Comparison of ENCODE assay signal across 19 mouse cellular contexts in genomic region chr9:57723796-57724195, GRCm38 (mm10). TPM values are rescaled to one million over a fixed set of nuclear protein-coding genes. Genes with fewer than 3 reads are reported as not detected.
DNase-seq lines count a peak whose midpoint lies in the region; ATAC-seq and TF ChIP-seq lines count a peak whose summit lies in the region.
"Had no signal": no experiment of that assay in that cellular context is flagged by ENCODE, and none has a peak within 500 bp of the region (broad histone marks: within the 10 kb centered on the region; RNA-seq: fewer than 3 reads in every experiment).

No protein-coding gene starts in this region.

- peaks cover 4% of the 10 kb centered on the region for H3K36me3 ChIP-seq in kidney, adult 2 months (ENCODE audit: control insufficient read depth, insufficient read depth, low read length)
- 0 out of 2 replicates have a peak, but pooled peaks cover 7% of the 10 kb centered on the region for H3K36me3 ChIP-seq in lung, postnatal 0 days (ENCODE audit: insufficient read depth, low read length)
- H3K36me3 ChIP-seq in liver, postnatal 0 days (replicated peaks; ENCODE audit: insufficient read depth, low read length), result peaks cover 35% of the 10 kb centered on the region
- peaks cover 3% of the 10 kb centered on the region; the same call in 1 of the 2 replicates for H3K36me3 ChIP-seq in forebrain, embryonic 11.5 days (ENCODE audit: control insufficient read depth, insufficient read depth, low read length)

- H3K9me3 ChIP-seq in lung, postnatal 0 days (ENCODE audit: low read length), result no peaks in the 10 kb centered on the region
- no peaks in the 10 kb centered on the region for H3K9me3 ChIP-seq in liver, postnatal 0 days (ENCODE audit: low read length)
- no peaks in the 10 kb centered on the region for H3K9me3 ChIP-seq in forebrain, embryonic 11.5 days (ENCODE audit: control insufficient read depth, low read length)
- H3K9me3 ChIP-seq: embryonic facial prominence, embryonic 12.5 days; heart, embryonic 10.5 days; hindbrain, embryonic 15.5 days had no signal

- peaks cover 13% of the 10 kb centered on the region; the same call in 1 of the 2 replicates for H3K4me1 ChIP-seq in kidney, adult 2 months (ENCODE audit: control insufficient read depth, insufficient read depth, low read length)
- peaks cover 14% of the 10 kb centered on the region; the same call in 1 of the 2 replicates for H3K4me1 ChIP-seq in lung, postnatal 0 days (ENCODE audit: insufficient read depth, low read depth, low read length)
- H3K4me1 ChIP-seq in liver, postnatal 0 days (ENCODE audit: insufficient read depth), result peaks cover 20% of the 10 kb centered on the region
- no peaks in the 10 kb centered on the region for H3K4me1 ChIP-seq in forebrain, embryonic 11.5 days (replicated peaks; ENCODE audit: control insufficient read depth, insufficient read depth, low read length)
- H3K4me1 ChIP-seq: embryonic facial prominence, embryonic 12.5 days had no signal

- no peaks in the 10 kb centered on the region for H3K27me3 ChIP-seq in kidney, adult 2 months (replicated peaks; ENCODE audit: control insufficient read depth, insufficient read depth, low read length)
- no peaks in the 10 kb centered on the region for H3K27me3 ChIP-seq in lung, postnatal 0 days (replicated peaks; ENCODE audit: insufficient read depth, low read length)
- no peaks in the 10 kb centered on the region for H3K27me3 ChIP-seq in liver, postnatal 0 days (ENCODE audit: insufficient read depth, low read length)
- no peaks in the 10 kb centered on the region for H3K27me3 ChIP-seq in forebrain, embryonic 11.5 days (ENCODE audit: control insufficient read depth, insufficient read depth, low read length)
- H3K27me3 ChIP-seq: embryonic facial prominence, embryonic 12.5 days; hindbrain, embryonic 15.5 days had no signal

- no peak for ATAC-seq in lung, postnatal 0 days
- peak; percentile 33; the same call in 1 of the 2 replicates for ATAC-seq in liver, postnatal 0 days
- no peak for ATAC-seq in forebrain, embryonic 11.5 days (replicated peaks; ENCODE audit: low FRiP score)

- peak; percentile 70 for DNase-seq in gastrocnemius, adult 2 months
- DNase-seq in gastrocnemius, postnatal 4 days (ENCODE audit: low spot score in 2 of 2), result no peak
- no peak for DNase-seq in kidney, adult 2 months
- no peak for DNase-seq in kidney, postnatal 36 days
- DNase-seq in lung, postnatal 0 days (ENCODE audit: low spot score), result no peak
- no peak for DNase-seq in lung, postnatal 14 days
- DNase-seq in liver, postnatal 0 days, result no peak
- no peak for DNase-seq in forebrain, embryonic 11.5 days (ENCODE audit: low spot score)
- DNase-seq: right cerebral cortex, postnatal 14 days had no signal

- WGBS in kidney, adult 2 months, result 65% methylated on average over 5 of the region's 5 CpGs
- WGBS in lung, postnatal 0 days, result 63% methylated on average over 5 of the region's 5 CpGs
- 68% methylated on average over 5 of the region's 5 CpGs for WGBS in liver, postnatal 0 days (ENCODE audit: insufficient replicate concordance)
- 92% methylated on average over 5 of the region's 5 CpGs for WGBS in forebrain, embryonic 11.5 days

- no peak for TF ChIP-seq EP300 in lung, postnatal 0 days (IDR thresholded peaks at IDR 0.05)
- TF ChIP-seq EP300 in liver, postnatal 0 days (IDR thresholded peaks at IDR 0.05; ENCODE audit: low read depth), result no peak

- intact Hi-C loops in gastrocnemius, adult 2 months (cut with DNase I), result loop anchor here (5.0 kb wide), 1 partner anchor 39 kb away; no protein-coding TSS in a partner anchor

- H3K4me2 ChIP-seq in lung, postnatal 0 days (replicated peaks; ENCODE audit: low read depth, low read length), result no peak overlapping the region
- H3K4me2 ChIP-seq in liver, postnatal 0 days (ENCODE audit: low read depth, low read length), result 0 out of 2 replicates have a peak overlapping the region, but pooled peaks have one; percentile 26
- H3K4me2 ChIP-seq in forebrain, embryonic 11.5 days (ENCODE audit: low read depth, low read length, severe bottlenecking), result no peak overlapping the region
- H3K4me2 ChIP-seq: embryonic facial prominence, embryonic 12.5 days; hindbrain, embryonic 15.5 days had no signal

- no peak for TF ChIP-seq POLR2A in kidney, adult 2 months (IDR thresholded peaks at IDR 0.05; ENCODE audit: low read depth, low read length)

- H3K4me3 ChIP-seq in gastrocnemius, adult 2 months, result peak overlapping the region; percentile 46
- H3K4me3 ChIP-seq in kidney, adult 2 months (ENCODE audit: insufficient read depth, low read depth, low read length), result no peak overlapping the region
- H3K4me3 ChIP-seq in lung, postnatal 0 days (ENCODE audit: low read depth, low read length), result no peak overlapping the region
- H3K4me3 ChIP-seq in liver, postnatal 0 days (ENCODE audit: low read depth, low read length), result no peak overlapping the region
- no peak overlapping the region for H3K4me3 ChIP-seq in forebrain, embryonic 11.5 days (ENCODE audit: low read depth, low read length)
- H3K4me3 ChIP-seq: embryonic facial prominence, embryonic 12.5 days; heart, embryonic 10.5 days; hindbrain, embryonic 15.5 days had no signal

- peak overlapping the region; percentile 90 for H3K27ac ChIP-seq in gastrocnemius, adult 2 months
- H3K27ac ChIP-seq in kidney, adult 2 months (ENCODE audit: insufficient read depth, low read depth, low read length), result peak overlapping the region; percentile 32
- H3K27ac ChIP-seq in lung, postnatal 0 days (ENCODE audit: low read length), result peak overlapping the region; percentile 48
- peak overlapping the region; percentile 84 for H3K27ac ChIP-seq in liver, postnatal 0 days (ENCODE audit: low read depth)
- no peak overlapping the region for H3K27ac ChIP-seq in forebrain, embryonic 11.5 days (ENCODE audit: low read depth, low read length)
- H3K27ac ChIP-seq: embryonic facial prominence, embryonic 12.5 days; heart, embryonic 10.5 days; hindbrain, embryonic 15.5 days had no signal

- no peak for TF ChIP-seq CTCF in gastrocnemius, adult 2 months (IDR thresholded peaks at IDR 0.05)
- TF ChIP-seq CTCF in kidney, adult 2 months (conservative IDR thresholded peaks at IDR 0.05; ENCODE audit: insufficient read depth, insufficient read length, low read depth, low read length), result no peak
- TF ChIP-seq CTCF in lung, postnatal 0 days (IDR thresholded peaks at IDR 0.05), result no peak
- no peak for TF ChIP-seq CTCF in liver, postnatal 0 days (IDR thresholded peaks at IDR 0.05; ENCODE audit: low read depth)

- no peak overlapping the region for H3K9ac ChIP-seq in lung, postnatal 0 days (replicated peaks; ENCODE audit: low read depth)
- H3K9ac ChIP-seq in liver, postnatal 0 days (replicated peaks), result no peak overlapping the region
- no peak overlapping the region for H3K9ac ChIP-seq in forebrain, embryonic 11.5 days (ENCODE audit: low read length)
- H3K9ac ChIP-seq: embryonic facial prominence, embryonic 12.5 days; hindbrain, embryonic 15.5 days had no signal

RNA-seq across cellular contexts. Expression of gene Edc3, which starts 15.5 kb away (rescaled TPM):
- 1 to 10 TPM; 5.9 to 6.6 TPM for total RNA-seq in gastrocnemius, adult 2 months (2021)
- total RNA-seq in gastrocnemius, postnatal 4 days (2021), result 10 to 100 TPM; 11.8 to 12.5 TPM
- 7.9 and 8.4 TPM in 2 replicates for polyA plus RNA-seq in kidney, adult 2 months (2012; rRNA removed)
- polyA plus RNA-seq in lung, postnatal 0 days (2015; fragmentation: Nextera tagmentation; extraction: Ambion mirVana), result 23.3 and 25.3 TPM in 2 replicates
- polyA plus RNA-seq in liver, postnatal 0 days (2015; fragmentation: Nextera tagmentation; extraction: Ambion mirVana), result 9.9 and 13.2 TPM in 2 replicates
- polyA plus RNA-seq in forebrain, embryonic 11.5 days (2014; fragmentation: Nextera tagmentation; extraction: Ambion mirVana), result 25.1 and 27.4 TPM in 2 replicates

RNA-seq across cellular contexts. Expression of gene Cyp1a1, which starts 36.1 kb away (rescaled TPM):
- under 1 TPM; 0.36 to 0.53 TPM for total RNA-seq in gastrocnemius, adult 2 months (2021)
- total RNA-seq in gastrocnemius, postnatal 4 days (2021), result not detected
- 0.97 and 1.0 TPM in 2 replicates for polyA plus RNA-seq in kidney, adult 2 months (2012; rRNA removed)
- polyA plus RNA-seq in lung, postnatal 0 days (2015; fragmentation: Nextera tagmentation; extraction: Ambion mirVana), result 9.0 and 13.0 TPM in 2 replicates
- polyA plus RNA-seq in liver, postnatal 0 days (2015; fragmentation: Nextera tagmentation; extraction: Ambion mirVana), result 2.2 and 4.3 TPM in 2 replicates
- polyA plus RNA-seq in forebrain, embryonic 11.5 days (2014; fragmentation: Nextera tagmentation; extraction: Ambion mirVana), result not detected in 2 replicates
- polyA plus RNA-seq: embryonic facial prominence, embryonic 12.5 days; heart, embryonic 10.5 days had no signal

RNA-seq across cellular contexts. Expression of gene Cyp1a2, which starts 40.3 kb away (rescaled TPM):
- total RNA-seq in gastrocnemius, adult 2 months (2021), result not detected
- total RNA-seq in gastrocnemius, postnatal 4 days (2021), result under 1 TPM in 1 of 2 experiments, not detected in 1; 0.16 TPM
- 0.07 TPM in 1 of 2 replicates, not detected in the other for polyA plus RNA-seq in kidney, adult 2 months (2012; rRNA removed)
- polyA plus RNA-seq in lung, postnatal 0 days (2015; fragmentation: Nextera tagmentation; extraction: Ambion mirVana), result 0.07 TPM in 1 of 2 replicates, not detected in the other
- 19.9 and 30.7 TPM in 2 replicates for polyA plus RNA-seq in liver, postnatal 0 days (2015; fragmentation: Nextera tagmentation; extraction: Ambion mirVana)
- not detected in 2 replicates for polyA plus RNA-seq in forebrain, embryonic 11.5 days (2014; fragmentation: Nextera tagmentation; extraction: Ambion mirVana)
- total RNA-seq: common myeloid progenitor, adult 5-6 weeks; layer of hippocampus, adult 8-10 months; left cerebral cortex, postnatal 10 days had no signal
- polyA plus RNA-seq: embryonic facial prominence, embryonic 12.5 days; frontal cortex, adult 2 months; heart, embryonic 10.5 days; hindbrain, embryonic 15.5 days; kidney, embryonic 14.5 days; limb, embryonic 14.5 days; midbrain, embryonic 14.5 days had no signal

RNA-seq across cellular contexts. Expression of gene Clk3, which starts 41.9 kb away (rescaled TPM):
- 10 to 100 TPM; 45.4 to 50.4 TPM for total RNA-seq in gastrocnemius, adult 2 months (2021)
- total RNA-seq in gastrocnemius, postnatal 4 days (2021), result 10 to 100 TPM; 52.7 to 58.9 TPM
- 71.1 and 81.0 TPM in 2 replicates for polyA plus RNA-seq in kidney, adult 2 months (2012; rRNA removed)
- polyA plus RNA-seq in lung, postnatal 0 days (2015; fragmentation: Nextera tagmentation; extraction: Ambion mirVana), result 65.1 and 65.5 TPM in 2 replicates
- polyA plus RNA-seq in liver, postnatal 0 days (2015; fragmentation: Nextera tagmentation; extraction: Ambion mirVana), result 40.2 and 40.4 TPM in 2 replicates
- 91.5 and 102 TPM in 2 replicates for polyA plus RNA-seq in forebrain, embryonic 11.5 days (2014; fragmentation: Nextera tagmentation; extraction: Ambion mirVana)

Comparison
In these comparisons a context has a peak if more than half of its experiments do, and no peak if none do; other contexts are left out.
1. RNA of gene Cyp1a2, which starts 40.3 kb away (polyA plus RNA-seq): 19.9 to 30.7 TPM in liver, postnatal 0 days; 0.07 TPM in kidney, adult 2 months, 0.07 TPM in lung, postnatal 0 days and not detected in forebrain, embryonic 11.5 days; every median in the first group is over 10 times any median in the second.